Mouse (Mus musculus) spleen, adult 2 months (tissue): ENCODE measurements around the gene Ppp2r2c.

Experiments
- CTCF ChIP-seq: fragments of 200-500 bp; IDR thresholded peaks from 2 replicates; pipeline ENCODE4 v1.5.1; 2011; ENCODE audit warnings: mild to moderate bottlenecking, inconsistent platforms; ENCODE audit not compliant: insufficient read depth, insufficient read length, insufficient replicate concordance; ENCODE audit errors: extremely low read depth
- POLR2A ChIP-seq: fragments of 200-500 bp; IDR thresholded peaks from 2 replicates; pipeline ENCODE4 v1.6.1; 2011; ENCODE audit warnings: low read depth, low read length, inconsistent platforms

- no peak for TF ChIP-seq CTCF
- no peak for TF ChIP-seq POLR2A
Observed at GRCm38 (mm10) chr5:36891793-36892470, 23.6 kb downstream of the Ppp2r2c start.
